Mouse (Mus musculus) midbrain, embryonic 14.5 days (tissue): ENCODE measurements at regions not wholly inside any gene's neighbourhood (a gene's known extent, or its start where the extent isn't known, plus 50 kb on each side); places are given as distances from the start of the nearest gene placed in this dataset.

Experiments used
- ATAC-seq: fragments of 200-750 bp; cut with Nextera tagmentation; 2 replicates; pipeline ENCODE4 v1.8.0; 2017; ENCODE audit warnings: moderate number of reproducible peaks, moderate library complexity; ENCODE audit not compliant: low FRiP score, low TSS enrichment
- DNase-seq: peaks from one replicate; pipeline ENCODE4 v3.0.0-alpha.2; 2015
- H3K27ac ChIP-seq: fragments of 300-500 bp; sonication (generic); replicated peaks from 2 replicates; pipeline ENCODE4 v1.5.1; 2014; ENCODE audit warnings: mild to moderate bottlenecking, low read depth, low read length, moderate library complexity
- H3K27me3 ChIP-seq: fragments of 300-500 bp; sonication (generic); 2 replicates; pipeline ENCODE4 v1.6.1; 2014; ENCODE audit warnings: low read length, control low read depth, mixed read lengths; ENCODE audit not compliant: control insufficient read depth, insufficient read depth
- H3K36me3 ChIP-seq: fragments of 300-500 bp; sonication (generic); 2 replicates; pipeline ENCODE4 v1.6.1; 2014; ENCODE audit warnings: low read length, control low read depth; ENCODE audit not compliant: control insufficient read depth, insufficient read depth
- H3K4me1 ChIP-seq: fragments of 300-500 bp; sonication (generic); 2 replicates; pipeline ENCODE4 v1.6.1; 2014; ENCODE audit warnings: mild to moderate bottlenecking, antibody characterized with exemption, low read length, control low read depth; ENCODE audit not compliant: control insufficient read depth, insufficient read depth
- H3K4me2 ChIP-seq: fragments of 300-500 bp; sonication (generic); 2 replicates; pipeline ENCODE4 v1.6.1; 2014; ENCODE audit warnings: mild to moderate bottlenecking, low read length, moderate library complexity
- H3K4me3 ChIP-seq: fragments of 300-500 bp; sonication (generic); replicated peaks from 2 replicates; pipeline ENCODE4 v1.5.1; 2014; ENCODE audit warnings: low read depth, low read length
- H3K9ac ChIP-seq: fragments of 300-500 bp; sonication (generic); replicated peaks from 2 replicates; pipeline ENCODE4 v1.6.1; 2014; ENCODE audit warnings: mild to moderate bottlenecking, low read length, moderate library complexity
- H3K9me3 ChIP-seq: fragments of 300-500 bp; sonication (generic); 2 replicates; pipeline ENCODE4 v1.6.1; 2016; ENCODE audit warnings: low read length, control low read depth, mixed read lengths; ENCODE audit not compliant: control insufficient read depth
- WGBS: fragments of 180-500 bp; shearing (Covaris S2); extraction: QIAGEN DNeasy Blood & Tissue Kit; methylation state at CpG from one replicate; pipeline ENCODE4 v1.1.7; 2014; 5-methylcytosine and 5-hydroxymethylcytosine counted together

DNA sequence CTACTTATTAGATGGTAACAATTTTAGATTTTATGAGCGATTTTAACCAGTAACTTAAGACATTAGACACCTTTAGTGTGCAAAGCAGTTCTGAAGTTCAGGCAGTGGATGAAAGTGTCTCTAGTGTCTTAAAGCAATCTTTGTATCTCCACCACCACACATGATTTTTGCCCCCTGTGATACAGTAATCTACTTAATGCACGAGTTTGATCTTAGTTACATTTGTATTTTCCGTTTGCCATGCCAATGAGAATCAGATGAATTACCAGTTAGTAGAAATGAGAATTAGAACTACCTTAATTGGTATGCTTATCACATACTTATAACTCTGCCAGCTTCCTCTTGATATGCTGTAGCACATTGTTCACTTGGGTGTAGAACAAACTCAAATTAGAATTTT is 99.9 kb downstream of the Gm11146 start:
- peak overlapping the region; percentile 45 for H3K4me2 ChIP-seq
- H3K4me1 ChIP-seq, result peaks cover 11% of the 10 kb centered on the region; the same call in 1 of the 2 replicates
- no peak overlapping the region for H3K27ac ChIP-seq
- H3K9ac ChIP-seq, result peak overlapping the region; percentile 27; the same call in 1 of the 2 replicates
- H3K27me3 ChIP-seq, result no peaks in the 10 kb centered on the region
- H3K36me3 ChIP-seq, result 0 out of 2 replicates have a peak, but pooled peaks cover 3% of the 10 kb centered on the region
- ATAC-seq (no peak), DNase-seq (peak; percentile 61)
- peak overlapping the region; percentile 22 for H3K4me3 ChIP-seq
- WGBS, result 46% methylated on average over 3 of the region's 3 CpGs
- H3K9me3 ChIP-seq, result no peaks in the 10 kb centered on the region

DNA sequence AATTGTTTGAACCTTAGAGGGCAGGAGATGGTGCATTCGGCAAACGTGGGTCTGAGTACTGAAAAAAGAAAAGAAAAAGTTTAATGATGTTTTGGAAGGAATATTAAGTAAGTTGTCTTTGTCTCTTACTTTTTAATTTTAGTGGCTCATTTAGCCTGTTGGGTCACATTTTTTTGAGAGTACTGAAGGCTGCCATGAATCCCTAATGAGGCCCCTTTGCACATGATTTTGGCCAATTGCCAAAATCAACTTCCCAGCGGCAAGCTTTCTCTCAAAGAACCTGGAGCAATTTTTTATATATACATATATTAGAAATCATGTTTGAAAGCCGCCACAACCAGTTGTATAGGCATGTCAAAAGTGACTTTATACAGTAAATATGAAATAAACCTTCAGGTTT is 100.9 kb downstream of the Gm11146 start:
- Histone ChIP-seq H3K4me2 (peak overlapping the region; percentile 45), H3K27ac (peak overlapping the region; percentile 86), H3K4me3 (peak overlapping the region; percentile 34), H3K27me3 (no peaks in the 10 kb centered on the region), H3K36me3 (0 out of 2 replicates have a peak, but pooled peaks cover 3% of the 10 kb centered on the region), H3K4me1 (peaks cover 11% of the 10 kb centered on the region; the same call in 1 of the 2 replicates), H3K9ac (peak overlapping the region; percentile 54), H3K9me3 (0 out of 2 replicates have a peak, but pooled peaks cover 3% of the 10 kb centered on the region)
- 23% methylated on average over 4 of the region's 4 CpGs for WGBS
- ATAC-seq (no peak), DNase-seq (peak; percentile 80)

DNA sequence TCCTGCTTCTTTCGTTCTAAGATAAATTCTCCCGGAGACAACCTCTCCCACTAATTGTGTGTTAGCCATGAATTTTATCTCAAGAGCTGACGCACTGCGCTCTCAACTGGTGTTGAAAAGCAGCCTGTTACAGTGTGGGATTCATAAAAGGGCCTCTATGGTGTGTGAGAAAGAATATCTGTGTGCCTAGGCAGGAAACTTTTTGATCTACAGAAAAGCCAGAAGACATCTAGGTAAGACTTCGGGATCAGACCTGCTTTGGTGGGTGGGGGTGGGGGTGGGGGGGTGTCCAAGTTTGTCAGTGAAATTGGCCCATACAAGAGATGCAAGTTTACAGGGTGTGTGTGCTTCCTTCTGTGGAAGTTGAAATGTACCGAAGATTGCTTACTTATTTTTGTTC is 101.5 kb downstream of the Gm11146 start:
- peak overlapping the region; percentile 86 for H3K27ac ChIP-seq
- H3K27me3 ChIP-seq, result no peaks in the 10 kb centered on the region
- DNase-seq (peak; percentile 63), ATAC-seq (peak; percentile 35; the same call in 1 of the 2 replicates)
- peak overlapping the region; percentile 54 for H3K9ac ChIP-seq
- H3K4me2 ChIP-seq, result peak overlapping the region; percentile 45
- 0 out of 2 replicates have a peak, but pooled peaks cover 3% of the 10 kb centered on the region for H3K9me3 ChIP-seq
- 24% methylated on average over 6 of the region's 6 CpGs for WGBS
- H3K36me3 ChIP-seq, result 0 out of 2 replicates have a peak, but pooled peaks cover 3% of the 10 kb centered on the region
- H3K4me1 ChIP-seq, result peaks cover 11% of the 10 kb centered on the region; the same call in 1 of the 2 replicates
- H3K4me3 ChIP-seq, result peak overlapping the region; percentile 34

DNA sequence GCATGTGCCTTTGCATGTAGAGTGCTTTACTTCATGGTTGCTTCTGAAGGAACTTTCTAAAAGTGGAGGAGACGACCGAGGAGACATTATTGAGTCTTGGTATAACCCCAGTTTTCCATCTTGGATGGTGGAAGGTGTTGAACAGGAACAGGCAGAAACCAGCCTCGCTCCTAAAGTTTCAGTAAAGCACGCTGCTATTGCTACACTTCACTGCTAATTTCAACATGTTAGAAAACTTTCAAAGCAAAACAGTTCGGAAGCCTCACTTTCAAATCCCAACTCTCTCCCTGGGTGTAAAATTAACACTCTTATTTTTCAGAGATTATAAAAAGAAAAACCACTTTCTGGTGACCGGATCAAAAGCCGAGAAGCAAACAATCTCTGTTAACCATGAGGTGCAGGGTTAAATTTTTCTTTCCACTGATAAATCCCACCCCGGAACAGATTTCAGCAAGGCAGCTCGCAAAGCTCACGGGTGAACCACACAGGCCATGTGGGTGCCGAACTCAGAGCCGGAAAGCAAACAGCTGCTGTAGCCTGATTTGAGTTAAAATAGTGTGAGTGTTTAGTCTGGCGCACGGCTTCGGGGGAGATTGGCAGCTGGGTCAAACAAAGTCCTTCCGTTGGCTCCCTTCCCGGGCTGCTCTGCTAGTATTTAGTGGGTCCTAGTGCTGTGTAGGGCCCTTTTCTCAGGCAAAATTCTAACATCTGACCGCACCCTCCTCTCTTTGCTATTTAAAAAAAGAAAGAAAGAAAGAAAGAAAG is 102.2 kb downstream of the Gm11146 start:
- DNase-seq (peak; percentile 89), ATAC-seq (peak; percentile 90)
- H3K27me3 ChIP-seq, result no peaks in the 10 kb centered on the region
- H3K9me3 ChIP-seq, result 0 out of 2 replicates have a peak, but pooled peaks cover 3% of the 10 kb centered on the region
- 32% methylated on average over 18 of the region's 18 CpGs for WGBS
- H3K36me3 ChIP-seq, result no peaks in the 10 kb centered on the region
- no peak overlapping the region; the same call in 1 of the 2 replicates for H3K9ac ChIP-seq
- H3K27ac ChIP-seq, result peak overlapping the region; percentile 86
- peak overlapping the region; percentile 34 for H3K4me3 ChIP-seq
- peaks cover 10% of the 10 kb centered on the region; the same call in 1 of the 2 replicates for H3K4me1 ChIP-seq
- H3K4me2 ChIP-seq, result peak overlapping the region; percentile 45

DNA sequence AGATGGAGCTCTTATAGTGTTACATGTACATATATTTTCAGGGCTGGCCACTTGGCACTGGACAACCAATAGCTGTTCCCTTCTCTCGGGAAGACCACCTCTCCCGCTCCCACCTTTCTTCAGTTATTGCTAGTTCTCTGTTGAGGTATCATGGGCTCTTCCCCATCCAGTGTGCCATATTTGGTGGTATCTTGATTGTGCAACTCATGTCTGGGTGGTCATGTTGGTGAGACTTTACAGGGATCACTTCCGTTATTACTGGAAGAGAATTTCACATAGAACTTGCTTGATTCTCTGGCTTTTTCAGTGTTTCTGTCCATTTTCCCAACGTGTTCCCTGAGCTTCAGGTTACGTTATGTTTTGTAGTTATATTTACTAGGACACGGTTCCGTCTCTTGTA is 106.6 kb downstream of the Gm11146 start:
- H3K36me3 ChIP-seq, result no peaks in the 10 kb centered on the region
- DNase-seq, result no peak
- 96% methylated on average over 7 of the region's 7 CpGs for WGBS

DNA sequence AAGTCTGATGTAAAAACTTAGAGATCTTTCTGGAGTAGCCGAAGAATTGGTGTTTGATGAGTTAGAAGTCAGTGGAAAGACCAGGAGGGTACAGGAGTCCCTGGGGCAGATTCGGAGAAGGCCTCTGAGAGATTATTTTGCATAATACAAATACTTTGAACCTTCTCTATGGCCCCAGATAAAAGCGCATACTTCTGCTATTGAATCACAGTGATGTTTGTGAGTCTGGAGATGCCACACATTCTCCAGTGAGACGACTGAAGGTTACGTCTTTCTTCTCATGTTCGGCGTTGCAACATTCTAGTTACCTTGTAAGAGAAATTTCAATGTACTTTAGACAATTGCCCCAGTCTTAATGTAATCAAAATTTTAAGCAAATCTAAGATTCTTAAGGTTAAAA is 107.9 kb downstream of the Gm11146 start:
- H3K4me1 ChIP-seq, result no peaks in the 10 kb centered on the region
- H3K4me3 ChIP-seq, result no peak overlapping the region
- no peaks in the 10 kb centered on the region for H3K27me3 ChIP-seq
- H3K9me3 ChIP-seq, result 0 out of 2 replicates have a peak, but pooled peaks cover 3% of the 10 kb centered on the region
- H3K9ac ChIP-seq, result no peak overlapping the region
- ATAC-seq (no peak), DNase-seq (no peak)
- H3K36me3 ChIP-seq, result no peaks in the 10 kb centered on the region
- H3K4me2 ChIP-seq, result no peak overlapping the region
- 85% methylated on average over 7 of the region's 7 CpGs for WGBS
- H3K27ac ChIP-seq, result no peak overlapping the region

More for the DNA sequence above, 106.6 kb downstream of the Gm11146 start:
- H3K27me3 ChIP-seq, result no peaks in the 10 kb centered on the region
- no peak overlapping the region for H3K4me3 ChIP-seq
- ATAC-seq, result no peak
- H3K9me3 ChIP-seq, result 0 out of 2 replicates have a peak, but pooled peaks cover 3% of the 10 kb centered on the region
- no peak overlapping the region for H3K9ac ChIP-seq
- H3K4me1 ChIP-seq, result no peaks in the 10 kb centered on the region
- no peak overlapping the region for H3K4me2 ChIP-seq
- no peak overlapping the region for H3K27ac ChIP-seq

DNA sequence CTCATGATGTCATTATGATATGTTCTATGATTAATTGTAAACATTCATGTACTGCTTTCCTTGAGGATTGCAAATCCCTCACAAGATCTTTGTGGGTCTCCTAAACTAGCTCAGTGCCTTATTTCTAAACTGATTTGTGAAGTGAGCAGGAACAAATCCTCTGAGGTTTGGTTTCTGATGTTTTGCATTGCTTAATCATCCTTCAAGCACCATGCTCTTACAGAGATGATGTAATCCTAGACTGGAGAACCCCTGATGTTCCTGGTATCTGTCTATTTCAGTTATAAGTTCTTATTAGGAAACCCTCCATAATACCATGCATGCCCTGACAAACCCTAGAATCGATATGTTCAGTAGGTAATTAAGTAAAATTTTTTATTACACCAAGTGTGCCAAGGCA is 113.7 kb downstream of the Gm11146 start:
- no peak overlapping the region for H3K4me2 ChIP-seq
- no peak overlapping the region for H3K27ac ChIP-seq
- no peaks in the 10 kb centered on the region for H3K36me3 ChIP-seq
- H3K27me3 ChIP-seq, result no peaks in the 10 kb centered on the region
- no peak overlapping the region for H3K9ac ChIP-seq
- ATAC-seq (no peak), DNase-seq (no peak)
- 94% methylated on average over 1 of the region's 1 CpGs for WGBS
- no peaks in the 10 kb centered on the region for H3K4me1 ChIP-seq
- no peaks in the 10 kb centered on the region for H3K9me3 ChIP-seq
- H3K4me3 ChIP-seq, result no peak overlapping the region

DNA sequence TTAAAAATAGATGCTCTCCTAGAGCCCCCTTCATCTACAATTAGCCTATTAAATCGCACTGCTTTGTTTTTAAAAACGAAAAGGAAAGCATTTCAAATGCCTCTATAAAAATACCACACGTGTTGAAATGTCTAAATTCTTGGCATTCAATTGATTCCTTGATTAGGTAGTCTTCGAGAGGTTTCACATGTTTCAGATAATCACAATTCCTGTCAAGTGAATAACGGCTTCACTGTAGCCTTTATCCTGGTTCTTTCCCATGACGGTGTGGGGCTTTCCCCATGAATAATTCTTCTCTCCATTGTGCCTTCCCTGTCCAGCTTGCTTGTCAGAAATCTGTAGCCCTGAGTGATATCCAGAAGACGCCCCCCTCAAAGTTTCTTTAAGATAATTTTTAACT is 122.1 kb downstream of the Gm11146 start:
- no peak overlapping the region for H3K9ac ChIP-seq
- no peaks in the 10 kb centered on the region for H3K9me3 ChIP-seq
- DNase-seq (no peak), ATAC-seq (no peak)
- no peaks in the 10 kb centered on the region for H3K4me1 ChIP-seq
- no peak overlapping the region for H3K27ac ChIP-seq
- WGBS, result 30% methylated on average over 7 of the region's 7 CpGs
- H3K36me3 ChIP-seq, result no peaks in the 10 kb centered on the region
- H3K4me3 ChIP-seq, result no peak overlapping the region
- H3K4me2 ChIP-seq, result no peak overlapping the region
- no peaks in the 10 kb centered on the region for H3K27me3 ChIP-seq

DNA sequence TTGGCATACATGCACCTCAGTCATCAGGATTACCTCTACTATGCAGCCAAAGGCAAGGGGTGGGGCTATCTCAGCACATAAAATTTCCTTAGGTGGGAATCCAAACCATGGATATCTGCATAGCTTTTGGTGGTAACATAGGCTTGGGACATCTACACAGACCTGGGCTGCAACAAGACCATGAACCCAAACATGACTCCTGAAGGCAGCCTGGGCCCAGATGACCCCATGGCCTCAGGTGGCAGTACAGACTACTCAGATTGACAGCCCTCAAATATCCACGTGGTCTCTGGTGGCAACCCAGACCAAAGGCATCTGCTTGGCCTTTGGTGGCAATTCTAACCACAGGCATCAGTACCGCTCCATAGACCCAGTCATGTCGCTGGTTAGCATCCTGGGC is 130.0 kb downstream of the Gm11146 start:
- DNase-seq, result no peak
- Histone ChIP-seq H3K27ac (no peak overlapping the region), H3K9ac (no peak overlapping the region), H3K36me3 (no peaks in the 10 kb centered on the region), H3K27me3 (no peaks in the 10 kb centered on the region), H3K4me2 (no peak overlapping the region), H3K4me3 (no peak overlapping the region), H3K9me3 (no peaks in the 10 kb centered on the region), H3K4me1 (no peaks in the 10 kb centered on the region)
- 95% methylated on average over 3 of the region's 3 CpGs for WGBS
- no peak for ATAC-seq
